Mouse (Mus musculus) C2C12 (cell line): ENCODE data around the gene Hivep2. TPM values are rescaled to one million over a fixed set of nuclear protein-coding genes. Genes with fewer than 3 reads are reported as not detected.

Experiments
- H3K27me3 ChIP-seq: one replicate; pipeline ENCODE4 v1.6.1; 2011; ENCODE audit not compliant: control insufficient read depth, insufficient read depth, insufficient read length
- H3K36me3 ChIP-seq: one replicate; pipeline ENCODE4 v1.6.1; 2011; ENCODE audit not compliant: control insufficient read depth, insufficient read depth
- H3K4me3 ChIP-seq: one replicate; pipeline ENCODE4 v1.5.1; 2011; ENCODE audit warnings: mild to moderate bottlenecking, control low read depth; ENCODE audit not compliant: poor library complexity, insufficient read depth, severe bottlenecking
- H3K79me2 ChIP-seq: one replicate; pipeline ENCODE4 v1.6.1; 2011; ENCODE audit not compliant: control insufficient read depth, insufficient read depth
- H3K79me3 ChIP-seq: one replicate; pipeline ENCODE4 v1.6.1; 2011; ENCODE audit warnings: low read depth, control low read depth
- H3ac ChIP-seq: one replicate; pipeline ENCODE3; 2011; ENCODE audit warnings: low read depth; ENCODE audit not compliant: control insufficient read depth, insufficient read length
- CEBPB ChIP-seq: IDR thresholded peaks from one replicate; pipeline ENCODE4 v1.6.1; 2011; ENCODE audit warnings: low read depth, mild to moderate bottlenecking, control low read depth, moderate library complexity
- CTCF ChIP-seq: IDR thresholded peaks from one replicate; pipeline ENCODE4 v1.5.1; 2011; ENCODE audit not compliant: control insufficient read depth, insufficient read depth, insufficient read length
- FOSL1 ChIP-seq: IDR thresholded peaks from one replicate; pipeline ENCODE4 v1.8.0; 2011; ENCODE audit warnings: mild to moderate bottlenecking, low read length; ENCODE audit not compliant: poor library complexity, insufficient read depth, severe bottlenecking
- MAX ChIP-seq: IDR thresholded peaks from one replicate; pipeline ENCODE4 v1.6.1; 2011; ENCODE audit warnings: mild to moderate bottlenecking, control low read depth
- MYOD1 ChIP-seq: IDR thresholded peaks from one replicate; pipeline ENCODE4 v1.6.1; 2011; ENCODE audit warnings: low read depth; ENCODE audit not compliant: control insufficient read depth, insufficient read length
- MYOG ChIP-seq: IDR thresholded peaks from one replicate; pipeline ENCODE4 v1.6.1; 2011; ENCODE audit not compliant: control insufficient read depth, insufficient read length; ENCODE audit errors: extremely low read depth
- USF1 ChIP-seq: IDR thresholded peaks from one replicate; pipeline ENCODE4 v1.6.1; 2011; ENCODE audit warnings: low read depth, mild to moderate bottlenecking, control low read depth, moderate library complexity
- polyA plus RNA-seq: library from polyadenylated mRNA; unstranded; fragments of >200 nt; fragmentation: generic; extraction: Trizol; gene quantifications from one replicate; pipeline ENCODE4 v1.2.1, GENCODE M21; 2012; ENCODE audit warnings: missing spikeins

Hivep2 gene
- polyA plus RNA-seq, 1 experiment, result 2.9 TPM

- Histone ChIP-seq H3ac (peak overlapping the region; percentile 91), H3K79me3 (no peaks in the 10 kb centered on the region), H3K4me3 (peak overlapping the region; percentile 82), H3K27me3 (no peaks in the 10 kb centered on the region), H3K36me3 (no peaks in the 10 kb centered on the region), H3K79me2 (peaks cover 16% of the 10 kb centered on the region)
- no peak for TF ChIP-seq FOSL1
- TF ChIP-seq USF1, result no peak
- no peak for TF ChIP-seq MYOD1
- TF ChIP-seq CTCF, result no peak
- no peak for TF ChIP-seq CEBPB
- TF ChIP-seq MYOG, result no peak
- no peak for TF ChIP-seq MAX
Observed at GRCm38 (mm10) chr10:13964501-13965281, 1.2 kb upstream of the Hivep2 start.

GRCm38 (mm10) chr10:13965316-13965973 is 430 bp upstream of the Hivep2 start:
- no peaks in the 10 kb centered on the region for H3K27me3 ChIP-seq
- TF ChIP-seq MAX (no peak), MYOG (no peak), CTCF (no peak), CEBPB (no peak), MYOD1 (no peak), USF1 (no peak), FOSL1 (no peak)
- H3K79me3 ChIP-seq, result peaks cover 2% of the 10 kb centered on the region
- H3K79me2 ChIP-seq, result peaks cover 19% of the 10 kb centered on the region
- peak overlapping the region; percentile 91 for H3ac ChIP-seq
- H3K4me3 ChIP-seq, result peak overlapping the region; percentile 82
- no peaks in the 10 kb centered on the region for H3K36me3 ChIP-seq

GRCm38 (mm10) chr10:13966830-13967450 is 1.1 kb downstream of the Hivep2 start:
- Histone ChIP-seq H3K36me3 (no peaks in the 10 kb centered on the region), H3K4me3 (peak overlapping the region; percentile 82), H3ac (peak overlapping the region; percentile 83), H3K79me2 (peaks cover 19% of the 10 kb centered on the region), H3K79me3 (peaks cover 3% of the 10 kb centered on the region), H3K27me3 (no peaks in the 10 kb centered on the region)
- peak; percentile 25 for TF ChIP-seq CEBPB
- TF ChIP-seq USF1, result no peak

GRCm38 (mm10) chr10:13967451-13968233 is 1.8 kb downstream of the Hivep2 start:
- H3K27me3 ChIP-seq, result no peaks in the 10 kb centered on the region
- peaks cover 19% of the 10 kb centered on the region for H3K79me2 ChIP-seq
- TF ChIP-seq CTCF, result no peak
- no peak for TF ChIP-seq FOSL1
- no peak for TF ChIP-seq MYOG
- no peak for TF ChIP-seq USF1
- no peak for TF ChIP-seq CEBPB

GRCm38 (mm10) chr10:13968234-13968555 is 2.3 kb downstream of the Hivep2 start:
- TF ChIP-seq CEBPB (no peak), CTCF (no peak), MAX (no peak), USF1 (no peak), FOSL1 (no peak), MYOG (no peak), MYOD1 (no peak)
- peak overlapping the region; percentile 83 for H3ac ChIP-seq
- peak overlapping the region; percentile 82 for H3K4me3 ChIP-seq
- peaks cover 3% of the 10 kb centered on the region for H3K79me3 ChIP-seq
- no peaks in the 10 kb centered on the region for H3K27me3 ChIP-seq
- H3K79me2 ChIP-seq, result peaks cover 19% of the 10 kb centered on the region
- no peaks in the 10 kb centered on the region for H3K36me3 ChIP-seq

More at GRCm38 (mm10) chr10:13967451-13968233, 1.8 kb downstream of the Hivep2 start:
- peak overlapping the region; percentile 83 for H3ac ChIP-seq
- no peaks in the 10 kb centered on the region for H3K36me3 ChIP-seq
- peak overlapping the region; percentile 82 for H3K4me3 ChIP-seq
- peaks cover 3% of the 10 kb centered on the region for H3K79me3 ChIP-seq
